Mouse (Mus musculus) embryo, embryonic 10.5 days (tissue): ENCODE results near the gene Gm28635.
A peak's percentile ranks its signal among the peaks of the same experiment; 100 is the strongest.

ENCODE experiments used
- DNase-seq: peaks from one replicate; pipeline ENCODE4 v3.0.0-alpha.2; 2015; ENCODE audit warnings: low spot score

Gm28635 gene

GRCm38 (mm10) chr2:84688080-84688844 is 10.4 kb upstream of the Gm28635 start:
- DNase-seq: no peak

GRCm38 (mm10) chr2:84682605-84683183 is 4.9 kb upstream of the Gm28635 start:
- no peak for DNase-seq

- DNase-seq: no peak
Observed at GRCm38 (mm10) chr2:84679016-84679415, 1.2 kb upstream of the Gm28635 start, which contains the start of gene Tmx2. Gene Tmx2 (minus strand): TSS chr2:84679140.

DNA sequence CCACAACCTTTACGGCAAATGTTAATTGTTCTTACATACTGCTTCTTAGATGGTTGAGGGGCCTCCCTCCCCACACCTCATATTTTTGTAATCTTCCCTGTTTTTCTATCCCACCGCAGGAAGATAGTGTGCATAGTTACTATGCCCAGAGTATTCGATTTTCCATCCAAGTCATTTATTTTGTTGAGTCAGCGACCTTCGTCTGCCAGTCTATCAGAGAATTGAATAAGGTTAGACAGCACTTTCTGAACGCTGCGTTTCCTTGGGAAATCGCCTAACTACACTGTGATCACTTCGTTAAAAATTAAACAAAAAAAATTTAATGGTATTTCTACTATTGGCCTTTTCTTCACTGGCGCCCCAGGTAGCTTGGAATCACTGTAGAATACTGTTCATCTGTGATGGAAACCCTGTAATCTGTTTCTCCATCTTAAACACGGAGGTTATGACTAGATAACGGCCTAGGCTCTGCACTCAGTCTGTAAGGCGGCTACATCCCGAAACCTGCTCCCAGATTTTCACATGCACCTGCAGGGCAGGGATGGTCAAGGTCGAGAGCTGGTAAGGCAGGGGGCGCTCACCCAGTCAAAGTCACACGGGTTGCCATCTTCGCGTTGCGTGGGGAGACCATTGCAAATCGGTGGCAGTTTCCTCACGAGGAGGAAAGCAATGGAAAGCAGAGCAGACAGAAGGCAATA is 422 bp downstream of the Gm28635 start:
- DNase-seq: peak; percentile 59

DNA sequence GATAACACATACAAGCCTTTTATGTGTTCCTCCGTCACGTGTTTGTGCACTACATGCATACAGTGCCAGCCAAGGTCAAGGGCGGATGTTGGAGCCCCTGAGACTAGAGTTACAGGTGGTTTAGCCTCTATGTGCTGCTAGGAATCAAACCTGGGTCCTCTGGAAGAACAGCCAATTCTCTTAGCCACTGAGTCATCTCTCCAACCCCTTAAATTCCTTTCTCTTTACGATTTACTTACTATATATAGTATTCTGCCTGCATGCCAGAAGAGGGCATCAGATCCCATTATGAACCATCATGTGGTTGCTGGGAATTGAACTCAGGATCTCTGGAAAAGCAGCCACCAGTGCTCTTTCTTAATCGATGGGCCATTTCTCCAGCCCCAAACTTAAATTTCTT is 6.3 kb downstream of the Gm28635 start:
- peak; percentile 7 for DNase-seq

- peak; percentile 99 for DNase-seq
Observed at GRCm38 (mm10) chr2:84670569-84670933, 7.3 kb downstream of the Gm28635 start, which contains the start of gene Selenoh. Gene Selenoh (minus strand): TSS chr2:84670770.

DNA sequence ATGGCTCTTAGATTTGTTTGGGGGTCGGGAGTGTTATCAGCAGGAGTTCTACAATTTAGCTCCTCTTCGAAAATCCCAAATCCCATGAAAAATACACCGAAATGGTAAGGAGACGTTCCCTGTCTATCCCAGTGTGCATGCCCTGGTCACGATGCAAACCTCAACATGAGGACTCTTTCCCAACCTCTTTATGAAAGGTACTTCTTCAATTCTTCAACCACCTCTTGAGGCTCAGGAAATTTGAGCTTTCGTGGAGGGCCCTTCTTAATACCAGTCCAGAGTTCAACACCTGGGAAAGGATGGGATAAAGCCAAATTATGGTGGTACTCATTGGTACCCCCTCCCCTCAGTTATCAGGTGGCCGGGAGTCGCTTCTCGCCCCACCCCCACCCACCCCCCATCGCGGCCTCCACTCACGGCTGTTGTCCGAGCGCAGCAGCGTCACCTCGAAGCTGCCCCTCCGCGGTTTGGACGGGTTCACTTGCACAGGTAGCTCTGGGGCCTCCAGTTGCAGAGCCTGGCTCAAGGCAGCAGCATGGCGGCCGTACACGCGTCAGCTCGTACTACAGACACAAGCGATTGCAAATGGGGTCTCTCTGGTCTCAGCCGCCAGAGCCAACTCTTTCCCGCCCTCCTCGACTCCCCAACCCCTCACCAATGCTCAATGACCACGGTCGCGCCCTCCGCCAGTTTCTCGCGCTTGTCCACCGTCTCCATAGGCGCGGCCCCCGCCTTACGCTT is 7.8 kb downstream of the Gm28635 start:
- DNase-seq: peak; percentile 18

- no peak for DNase-seq
Observed at GRCm38 (mm10) chr2:84666081-84666480, 11.8 kb downstream of the Gm28635 start.

- peak; percentile 75 for DNase-seq
Observed at GRCm38 (mm10) chr2:84662866-84663265, 15.0 kb downstream of the Gm28635 start.

DNA sequence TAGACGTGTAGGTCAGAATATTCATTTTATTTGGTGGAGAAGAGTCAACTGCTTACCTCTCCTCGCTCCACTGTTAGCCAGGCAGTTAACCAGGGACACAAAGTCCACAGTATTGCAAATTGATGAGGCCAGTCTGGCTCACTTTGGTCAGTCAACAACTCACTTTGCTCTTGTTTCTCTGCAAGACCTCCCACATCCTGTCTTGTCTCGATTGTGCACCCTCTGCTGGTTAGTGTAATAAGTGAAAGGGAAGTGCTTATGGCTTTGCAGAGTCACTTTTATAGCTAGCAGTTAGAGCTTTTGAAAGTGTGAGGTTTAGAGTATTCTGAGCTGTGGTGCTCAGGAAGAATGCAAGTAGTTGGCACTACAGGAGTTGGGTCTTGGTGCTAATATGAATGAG is 17.6 kb downstream of the Gm28635 start:
- peak; percentile 52 for DNase-seq

DNA sequence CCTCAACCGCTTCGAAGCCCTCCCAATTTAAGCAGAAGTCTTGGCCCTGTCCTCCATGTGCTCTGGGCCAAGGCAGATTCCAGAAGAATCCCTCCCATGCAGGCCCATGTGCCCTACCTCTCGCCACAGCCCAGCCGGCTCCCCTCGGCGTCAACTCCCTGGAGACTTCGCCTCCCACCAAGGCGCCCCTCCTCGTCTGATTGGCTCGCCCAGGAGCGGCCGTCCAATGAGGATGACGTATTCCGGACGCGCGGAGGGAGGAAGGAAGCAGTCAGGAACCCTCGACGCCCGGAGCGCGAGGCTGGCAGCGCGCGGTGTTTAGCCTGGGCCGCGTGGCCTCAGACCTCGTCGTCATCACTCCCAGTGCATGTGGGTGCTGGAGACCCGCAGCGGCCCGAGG is 19.0 kb downstream of the Gm28635 start, which contains the start of gene Btbd18:
Gene Btbd18, plus strand, starts transcription at position 274 of the 400 bp plus-strand sequence.
- DNase-seq: no peak

DNA sequence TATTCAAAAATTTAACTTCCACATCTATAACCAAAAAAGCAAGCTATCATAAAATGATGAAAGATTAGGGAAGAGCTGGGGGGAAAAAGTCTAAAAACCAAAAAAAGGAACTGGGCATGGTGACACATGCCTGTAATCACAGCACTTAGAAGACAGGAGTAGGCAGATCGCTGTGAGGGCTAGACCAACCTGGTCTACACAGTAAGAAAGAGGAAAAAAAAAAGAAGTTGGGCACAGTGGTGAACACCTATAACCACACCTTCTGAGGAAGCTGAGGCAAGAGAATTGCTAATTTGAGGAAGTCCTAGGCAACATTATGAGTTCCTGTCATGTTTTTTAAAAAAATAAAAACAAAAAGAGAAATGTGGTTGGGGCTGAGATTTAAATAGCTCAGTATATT is 22.0 kb downstream of the Gm28635 start:
- DNase-seq: no peak

- no peak for DNase-seq
Observed at GRCm38 (mm10) chr2:84653354-84653753, 24.5 kb downstream of the Gm28635 start.

DNA sequence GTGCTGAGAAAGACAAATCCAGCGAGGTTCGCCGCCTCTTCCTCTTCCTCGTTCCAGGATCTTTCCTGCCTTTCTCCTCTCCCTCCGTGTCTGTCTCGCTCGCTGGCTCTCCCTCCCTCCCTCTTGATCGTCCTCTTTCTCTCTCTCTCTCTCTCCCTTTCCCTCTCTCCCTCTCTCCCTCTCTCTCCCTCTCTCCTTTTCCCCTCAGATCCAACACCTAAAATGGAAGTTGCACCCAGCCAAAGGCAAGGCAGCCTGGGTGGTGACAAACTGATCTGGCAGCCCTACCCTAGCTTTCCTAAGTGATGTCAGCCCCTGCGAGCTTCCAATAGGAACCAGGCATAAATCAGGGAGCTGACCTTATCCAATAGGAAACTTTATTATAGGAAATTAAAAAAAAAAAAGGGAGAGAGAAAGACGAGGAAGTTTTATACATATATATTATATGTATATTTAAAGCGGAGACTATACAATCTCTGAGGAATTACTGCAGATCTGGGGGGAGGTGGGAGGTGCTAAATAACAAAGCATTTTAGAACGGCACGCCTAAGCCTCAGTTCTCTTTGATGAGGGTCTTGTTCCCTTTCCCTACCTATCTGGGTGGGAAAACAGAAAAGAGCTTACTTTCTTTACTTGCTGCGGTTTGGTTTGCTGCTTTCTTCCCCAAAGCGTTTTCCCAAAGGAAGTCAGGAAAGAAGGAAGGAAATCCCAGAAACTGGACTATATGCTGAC is 27.2 kb downstream of the Gm28635 start, which contains the start of gene Ctnnd1:
Gene Ctnnd1, minus strand, starts transcription at position 302 of the 732 bp plus-strand sequence.
- DNase-seq: peak; percentile 94

GRCm38 (mm10) chr2:84649674-84650073 is 28.2 kb downstream of the Gm28635 start:
- DNase-seq: peak; percentile 56

DNA sequence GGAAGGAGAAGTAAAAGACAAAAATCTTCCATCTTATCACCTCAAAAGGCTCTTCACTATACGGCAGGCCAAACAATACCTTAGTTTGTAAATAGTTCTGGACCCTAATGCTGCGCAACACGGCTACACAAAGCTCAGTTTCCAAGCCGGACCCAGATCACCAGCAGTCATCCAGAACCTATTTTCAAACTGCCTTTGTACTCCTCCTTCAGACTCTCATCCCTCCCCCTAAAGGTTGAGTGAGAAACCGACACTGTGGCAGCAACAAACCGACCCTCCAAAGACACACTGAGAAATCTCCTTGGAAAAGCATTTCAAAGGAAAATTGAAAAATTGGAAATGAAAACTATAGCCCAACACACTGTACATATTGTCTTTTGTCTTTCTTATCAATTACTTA is 29.5 kb downstream of the Gm28635 start:
- DNase-seq: peak; percentile 56

- no peak for DNase-seq
Observed at GRCm38 (mm10) chr2:84647051-84647568, 30.7 kb downstream of the Gm28635 start.

DNA sequence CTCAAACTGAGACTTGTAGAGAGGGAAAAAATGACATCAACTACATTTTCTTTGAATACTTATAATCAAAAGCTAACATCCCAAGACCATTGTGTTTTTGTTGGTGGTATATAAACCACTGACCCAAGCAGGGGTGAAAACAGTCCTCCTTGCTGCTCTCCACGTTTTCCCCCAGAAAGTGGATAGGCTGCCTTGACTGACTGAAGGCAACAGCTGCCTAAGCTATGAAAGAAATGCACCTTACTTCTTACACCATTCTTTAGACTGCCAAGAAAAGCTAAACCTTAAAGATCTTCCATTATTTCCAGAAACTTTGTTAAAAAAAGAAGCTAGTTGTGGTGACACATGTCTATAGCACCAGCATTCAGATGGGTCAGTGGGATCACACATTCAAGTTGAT is 31.7 kb downstream of the Gm28635 start:
- no peak for DNase-seq

- no peak for DNase-seq
Observed at GRCm38 (mm10) chr2:84640833-84641232, 37.0 kb downstream of the Gm28635 start.

- DNase-seq: no peak
Observed at GRCm38 (mm10) chr2:84638428-84639220, 39.2 kb downstream of the Gm28635 start.
